Mouse (Mus musculus): Measurements from ENCODE around the gene Oxnad1.

DNA sequence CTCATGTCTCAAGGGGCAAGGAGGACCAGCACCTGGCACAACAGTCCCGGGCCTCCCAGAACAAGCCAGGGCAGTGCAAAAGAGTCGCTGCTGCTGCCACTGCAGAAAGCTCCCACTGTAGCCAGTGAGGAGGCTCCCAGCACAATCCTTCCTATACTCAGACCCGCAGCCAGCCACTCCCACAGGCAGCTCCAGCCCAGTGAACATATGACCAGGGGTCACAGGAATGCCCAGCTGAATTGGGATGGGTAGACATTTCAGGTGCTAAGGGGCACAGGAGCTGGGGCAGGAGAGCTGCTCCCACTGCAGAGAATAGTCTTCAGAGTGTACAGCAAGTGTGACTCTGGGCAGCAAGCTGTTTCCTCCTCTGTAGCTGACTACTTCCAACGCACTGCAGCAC, 60.2 kb downstream of the Oxnad1 start:
- TF ChIP-seq POLR2A (IDR thresholded peaks at IDR 0.05; ENCODE audit: borderline replicate concordance, extremely low read depth, insufficient read depth, insufficient read length, poor library complexity, severe bottlenecking) (no peak), CTCF (IDR thresholded peaks at IDR 0.05; ENCODE audit: borderline replicate concordance, extremely low read depth, insufficient read depth, insufficient read length) (no peak)
